Comparison of ENCODE assay signal across 26 mouse cellular contexts in the genomic region with DNA sequence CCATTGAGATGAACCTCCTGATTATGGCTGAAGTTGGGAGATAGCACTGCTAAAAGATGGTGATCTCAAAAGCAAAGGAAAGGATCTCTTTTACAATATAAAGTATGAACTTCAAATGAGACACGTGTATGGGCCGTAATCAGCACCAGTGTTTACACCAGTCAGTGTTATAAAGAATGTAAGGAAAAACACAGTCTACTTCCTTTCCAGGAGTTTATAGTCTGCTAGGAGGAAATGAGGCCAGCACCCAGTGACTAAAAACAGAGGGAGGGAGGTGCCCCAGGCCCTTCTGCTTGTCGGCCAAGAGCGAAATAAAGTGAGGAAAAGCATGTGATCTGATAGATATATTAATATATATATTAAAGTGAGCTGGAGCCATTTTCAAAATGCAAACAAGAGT. TPM values are rescaled to one million over a fixed set of nuclear protein-coding genes. Genes with fewer than 3 reads are reported as not detected.
A peak's percentile ranks its signal among the peaks of the same experiment; 100 is the strongest.
DNase-seq lines count a peak whose midpoint lies in the region; ATAC-seq and TF ChIP-seq lines count a peak whose summit lies in the region.
"Had no signal": no experiment of that assay in that cellular context is flagged by ENCODE, and none has a peak within 500 bp of the region (broad histone marks: within the 10 kb centered on the region; RNA-seq: fewer than 3 reads in every experiment).

No protein-coding gene starts in this region.

- WGBS in heart, embryonic 16.5 days: 54% methylated on average over 4 of the region's 4 CpGs
- 57% methylated on average over 4 of the region's 4 CpGs for WGBS in heart, embryonic 11.5 days (ENCODE audit: insufficient replicate concordance)
- WGBS in kidney, postnatal 0 days: 38% methylated on average over 4 of the region's 4 CpGs
- 44% methylated on average over 4 of the region's 4 CpGs for WGBS in lung, postnatal 0 days
- WGBS in midbrain, embryonic 15.5 days: 82% methylated on average over 4 of the region's 4 CpGs

- no peak overlapping the region for H3K4me3 ChIP-seq in heart, embryonic 16.5 days (ENCODE audit: low read length)
- no peak overlapping the region for H3K4me3 ChIP-seq in heart, embryonic 11.5 days (ENCODE audit: low read depth, low read length)
- H3K4me3 ChIP-seq in kidney, postnatal 0 days (replicated peaks; ENCODE audit: low read depth, low read length): no peak overlapping the region
- H3K4me3 ChIP-seq in lung, postnatal 0 days (ENCODE audit: low read depth, low read length): no peak overlapping the region
- no peak overlapping the region for H3K4me3 ChIP-seq in midbrain, embryonic 15.5 days
- H3K4me3 ChIP-seq: embryonic facial prominence, embryonic 10.5 days; embryonic facial prominence, embryonic 13.5 days; erythroblast, embryonic 14.5 days; forebrain, embryonic 12.5 days; forebrain, embryonic 15.5 days had no signal

- no peaks in the 10 kb centered on the region for H3K27me3 ChIP-seq in heart, embryonic 16.5 days (ENCODE audit: control insufficient read depth, insufficient read depth, low read length)
- H3K27me3 ChIP-seq in heart, embryonic 11.5 days (ENCODE audit: control insufficient read depth, insufficient read depth, low read length): no peaks in the 10 kb centered on the region
- no peaks in the 10 kb centered on the region for H3K27me3 ChIP-seq in kidney, postnatal 0 days (ENCODE audit: insufficient read depth, low read length)
- no peaks in the 10 kb centered on the region for H3K27me3 ChIP-seq in lung, postnatal 0 days (replicated peaks; ENCODE audit: insufficient read depth, low read length)
- no peaks in the 10 kb centered on the region for H3K27me3 ChIP-seq in midbrain, embryonic 15.5 days (replicated peaks)
- H3K27me3 ChIP-seq: embryonic facial prominence, embryonic 13.5 days; forebrain, embryonic 12.5 days; forebrain, embryonic 15.5 days had no signal

- peak; percentile 39 for DNase-seq in kidney, postnatal 0 days (ENCODE audit: low spot score)
- no peak for DNase-seq in kidney, adult 9 months
- peak; percentile 29 for DNase-seq in lung, postnatal 0 days (ENCODE audit: low spot score)
- no peak for DNase-seq in lung, postnatal 14 days
- no peak for DNase-seq in cerebellum, adult 9-11 months
- DNase-seq: adrenal gland, adult 8-10 months; adrenal gland, postnatal 25 days; cerebellum, adult 2 months; cerebellum, postnatal 10 days; cerebellum, postnatal 36 days; embryo, embryonic 11 days; gastrocnemius, postnatal 25 days; heart, adult 18-20 months; heart, postnatal 14 days; heart, postnatal 4 days had no signal

- no peaks in the 10 kb centered on the region for H3K36me3 ChIP-seq in heart, embryonic 16.5 days (ENCODE audit: control insufficient read depth, insufficient read depth)
- no peaks in the 10 kb centered on the region; the same call in 1 of the 2 replicates for H3K36me3 ChIP-seq in heart, embryonic 11.5 days (ENCODE audit: control insufficient read depth, insufficient read depth, low read length)
- H3K36me3 ChIP-seq in kidney, postnatal 0 days (ENCODE audit: insufficient read depth, low read length): no peaks in the 10 kb centered on the region
- no peaks in the 10 kb centered on the region for H3K36me3 ChIP-seq in lung, postnatal 0 days (ENCODE audit: insufficient read depth, low read length)
- H3K36me3 ChIP-seq in midbrain, embryonic 15.5 days (replicated peaks): no peaks in the 10 kb centered on the region
- H3K36me3 ChIP-seq: embryonic facial prominence, embryonic 10.5 days; embryonic facial prominence, embryonic 13.5 days; forebrain, embryonic 12.5 days; forebrain, embryonic 15.5 days had no signal

- H3K9me3 ChIP-seq in heart, embryonic 16.5 days (replicated peaks; ENCODE audit: control insufficient read depth, low read length): peaks cover 3% of the 10 kb centered on the region; the same call in 1 of the 2 replicates
- H3K9me3 ChIP-seq in heart, embryonic 11.5 days (replicated peaks; ENCODE audit: control insufficient read depth, low read length): no peaks in the 10 kb centered on the region
- H3K9me3 ChIP-seq in kidney, postnatal 0 days (replicated peaks; ENCODE audit: low read length): no peaks in the 10 kb centered on the region
- H3K9me3 ChIP-seq in lung, postnatal 0 days (ENCODE audit: low read length): no peaks in the 10 kb centered on the region
- H3K9me3 ChIP-seq in midbrain, embryonic 15.5 days: no peaks in the 10 kb centered on the region
- H3K9me3 ChIP-seq: embryonic facial prominence, embryonic 10.5 days; embryonic facial prominence, embryonic 13.5 days; forebrain, embryonic 12.5 days; forebrain, embryonic 15.5 days had no signal

- H3K4me2 ChIP-seq in heart, embryonic 16.5 days (ENCODE audit: low read depth, low read length): no peak overlapping the region
- no peak overlapping the region for H3K4me2 ChIP-seq in heart, embryonic 11.5 days
- no peak overlapping the region for H3K4me2 ChIP-seq in kidney, postnatal 0 days (ENCODE audit: low read length)
- H3K4me2 ChIP-seq in lung, postnatal 0 days (replicated peaks; ENCODE audit: low read depth, low read length): no peak overlapping the region
- no peak overlapping the region for H3K4me2 ChIP-seq in midbrain, embryonic 15.5 days
- H3K4me2 ChIP-seq: embryonic facial prominence, embryonic 13.5 days; forebrain, embryonic 12.5 days; forebrain, embryonic 15.5 days; hindbrain, embryonic 14.5 days had no signal

- H3K27ac ChIP-seq in heart, embryonic 16.5 days (ENCODE audit: low read length): peak overlapping the region; percentile 24
- no peak overlapping the region for H3K27ac ChIP-seq in heart, embryonic 11.5 days (ENCODE audit: low read depth, low read length)
- 0 out of 2 replicates have a peak overlapping the region, but pooled peaks have one; percentile 3 for H3K27ac ChIP-seq in kidney, postnatal 0 days
- no peak overlapping the region for H3K27ac ChIP-seq in lung, postnatal 0 days (ENCODE audit: low read length)
- no peak overlapping the region for H3K27ac ChIP-seq in midbrain, embryonic 15.5 days
- H3K27ac ChIP-seq: embryonic facial prominence, embryonic 10.5 days; embryonic facial prominence, embryonic 13.5 days; forebrain, embryonic 12.5 days; forebrain, embryonic 15.5 days; hindbrain, embryonic 14.5 days; hindbrain, postnatal 0 days had no signal

- TF ChIP-seq CTCF in kidney, postnatal 0 days (IDR thresholded peaks at IDR 0.05; ENCODE audit: low read depth): no peak
- no peak for TF ChIP-seq CTCF in lung, postnatal 0 days (IDR thresholded peaks at IDR 0.05)

- no peak overlapping the region for H3K9ac ChIP-seq in heart, embryonic 16.5 days (ENCODE audit: low read length)
- no peak overlapping the region for H3K9ac ChIP-seq in heart, embryonic 11.5 days (ENCODE audit: low read depth, low read length)
- no peak overlapping the region for H3K9ac ChIP-seq in kidney, postnatal 0 days (ENCODE audit: low read depth, low read length)
- no peak overlapping the region for H3K9ac ChIP-seq in lung, postnatal 0 days (replicated peaks; ENCODE audit: low read depth)
- no peak overlapping the region for H3K9ac ChIP-seq in midbrain, embryonic 15.5 days
- H3K9ac ChIP-seq: embryonic facial prominence, embryonic 13.5 days; forebrain, embryonic 12.5 days; forebrain, embryonic 15.5 days; hindbrain, embryonic 14.5 days had no signal

- ATAC-seq in heart, embryonic 16.5 days (replicated peaks; ENCODE audit: extremely low read depth, insufficient read depth, low FRiP score): no peak
- ATAC-seq in heart, embryonic 11.5 days (replicated peaks; ENCODE audit: insufficient number of reproducible peaks, low FRiP score, low TSS enrichment): no peak
- no peak for ATAC-seq in kidney, postnatal 0 days (replicated peaks; ENCODE audit: low FRiP score, low read depth)
- peak; percentile 65; the same call in 1 of the 2 replicates for ATAC-seq in lung, postnatal 0 days
- no peak for ATAC-seq in midbrain, embryonic 15.5 days (replicated peaks)
- ATAC-seq: activated CD4-positive, CD25-positive, alpha-beta regulatory T cell, adult 4 months; forebrain, embryonic 15.5 days; hindbrain, postnatal 0 days had no signal

- peak; percentile 48; the same call in 1 of the 2 replicates for TF ChIP-seq EP300 in lung, postnatal 0 days (IDR thresholded peaks at IDR 0.05)

- no peaks in the 10 kb centered on the region for H3K4me1 ChIP-seq in heart, embryonic 16.5 days (ENCODE audit: control insufficient read depth, insufficient read depth, low read length)
- H3K4me1 ChIP-seq in heart, embryonic 11.5 days (ENCODE audit: control insufficient read depth, insufficient read depth, low read length): no peaks in the 10 kb centered on the region
- no peaks in the 10 kb centered on the region for H3K4me1 ChIP-seq in kidney, postnatal 0 days (replicated peaks; ENCODE audit: insufficient read depth, low read length)
- H3K4me1 ChIP-seq in lung, postnatal 0 days (ENCODE audit: insufficient read depth, low read depth, low read length): no peaks in the 10 kb centered on the region
- H3K4me1 ChIP-seq in midbrain, embryonic 15.5 days: no peaks in the 10 kb centered on the region
- H3K4me1 ChIP-seq: embryonic facial prominence, embryonic 13.5 days; forebrain, embryonic 12.5 days; forebrain, embryonic 15.5 days had no signal

RNA-seq across cellular contexts. Expression of gene Herpud2, which starts 6.6 kb away (rescaled TPM):
- polyA plus RNA-seq in heart, embryonic 16.5 days (2015; fragmentation: Nextera tagmentation; extraction: Ambion mirVana): 30.7 and 31.7 TPM in 2 replicates
- 22.4 and 24.2 TPM in 2 replicates for polyA plus RNA-seq in heart, embryonic 11.5 days (2014; fragmentation: Nextera tagmentation; extraction: Ambion mirVana)
- polyA plus RNA-seq in kidney, postnatal 0 days (2015; fragmentation: Nextera tagmentation; extraction: Ambion mirVana): 33.5 and 36.7 TPM in 2 replicates
- 36.2 and 39.3 TPM in 2 replicates for polyA plus RNA-seq in lung, postnatal 0 days (2015; fragmentation: Nextera tagmentation; extraction: Ambion mirVana)
- 33.6 and 35.8 TPM in 2 replicates for polyA plus RNA-seq in midbrain, embryonic 15.5 days (2015; fragmentation: Nextera tagmentation; extraction: Ambion mirVana)

Comparison
In these comparisons a context has a peak if more than half of its experiments do, and no peak if none do; other contexts are left out.
1. H3K27ac ChIP-seq: peak in heart, embryonic 16.5 days (single experiment) and kidney, postnatal 0 days (single experiment); none in heart, embryonic 11.5 days (single experiment), lung, postnatal 0 days (single experiment) and midbrain, embryonic 15.5 days (single experiment).
2. DNase-seq: peak in kidney, postnatal 0 days (single experiment) and lung, postnatal 0 days (single experiment); none in kidney, adult 9 months (single experiment), lung, postnatal 14 days (single experiment) and cerebellum, adult 9-11 months (single experiment).